Mouse (Mus musculus) heart, postnatal 0 days (tissue): Measurements from ENCODE around the gene Gpatch1.

Experiments
- CTCF ChIP-seq: IDR thresholded peaks from 2 replicates; pipeline ENCODE4 v1.5.1; 2016; ENCODE audit warnings: antibody characterized with exemption, control low read depth, low read depth
- EP300 ChIP-seq: IDR thresholded peaks from 2 replicates; pipeline ENCODE4 v1.6.1; 2016; ENCODE audit warnings: antibody characterized with exemption, low read depth

GRCm38 (mm10) chr7:35269443-35270024 is 48.7 kb downstream of the Gpatch1 start:
- TF ChIP-seq CTCF (peak; percentile 35), EP300 (no peak)
